Mouse (Mus musculus) adrenal gland, adult 2 months (tissue): ENCODE results near the gene Slc1a2. TPM values are rescaled to one million over a fixed set of nuclear protein-coding genes. Genes with fewer than 3 reads are reported as not detected.

Experiments
- DNase-seq: peaks from one replicate; pipeline ENCODE4 v3.0.0; 2021
- long read RNA-seq: library from polyadenylated mRNA; stranded (forward); transcript quantifications from one replicate; pipeline ENCODE4 v2.0.0, GENCODE M21; 2021
- polyA plus RNA-seq: library from polyadenylated mRNA; depleted of rRNA; stranded (reverse); fragments of >200 nt; gene quantifications from 2 replicates; pipeline ENCODE4 v1.2.3, GENCODE M21; 2012; rRNA removed
- total RNA-seq, 2 experiments: library from RNA; stranded (reverse); gene quantifications; 2 replicates each; pipeline ENCODE4 v1.2.3; 2021

Slc1a2 gene
- total RNA-seq: under 1 TPM; 0.14 to 0.55 TPM
- 0.01 TPM in 1 of 2 replicates, not detected in the other for polyA plus RNA-seq
- long read RNA-seq: 0 reads

GRCm38 (mm10) chr2:102658163-102658660 is at the start of gene Slc1a2:
Gene Slc1a2 (plus strand): TSS chr2:102658659.
- DNase-seq: no peak

DNA sequence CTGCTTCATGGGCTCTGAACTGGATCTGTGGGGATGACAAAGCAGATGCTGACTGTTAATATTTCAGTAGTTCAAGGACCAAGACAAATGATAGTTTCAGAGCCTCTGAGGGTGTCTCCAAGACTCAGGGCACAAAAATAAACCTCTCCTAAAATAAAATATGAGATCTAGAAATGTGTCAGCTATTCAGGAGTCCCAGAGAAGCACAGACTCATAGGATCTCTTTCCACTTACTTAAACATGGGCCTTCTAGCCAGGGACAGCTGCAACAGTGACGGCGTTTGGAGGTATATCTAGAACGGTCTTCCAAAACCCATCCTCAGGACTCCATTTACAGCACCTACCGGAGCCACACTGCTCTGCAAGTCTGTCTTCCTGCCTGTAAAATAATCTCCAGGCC is 48.0 kb upstream of the Slc1a2 start:
- no peak for DNase-seq

DNA sequence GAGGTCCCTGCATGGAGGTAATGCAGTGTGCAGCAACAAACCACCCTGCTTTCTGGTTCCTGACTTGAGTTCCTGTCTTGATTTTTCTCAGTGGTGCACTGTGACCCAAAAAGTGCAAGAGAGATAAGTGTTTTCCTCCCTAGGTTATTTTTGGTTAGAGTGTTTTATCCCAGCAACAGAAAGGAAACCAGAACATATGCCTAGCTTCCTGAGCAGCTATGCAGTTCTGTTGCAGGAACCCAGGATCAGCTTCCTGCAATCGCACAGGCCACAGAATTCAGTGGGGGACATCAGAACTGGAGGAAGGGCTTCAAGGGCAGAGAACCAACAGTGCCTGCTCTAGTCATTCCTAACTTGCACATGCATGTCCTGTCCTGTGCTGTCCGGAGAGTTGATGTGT is 41.8 kb upstream of the Slc1a2 start:
- DNase-seq: no peak

GRCm38 (mm10) chr2:102620744-102621429 is 37.6 kb upstream of the Slc1a2 start:
- DNase-seq: no peak

GRCm38 (mm10) chr2:102622176-102622575 is 36.3 kb upstream of the Slc1a2 start:
- no peak for DNase-seq

- no peak for DNase-seq
Observed at GRCm38 (mm10) chr2:102622943-102623342, 35.5 kb upstream of the Slc1a2 start.

GRCm38 (mm10) chr2:102624538-102624937 is 33.9 kb upstream of the Slc1a2 start:
- DNase-seq: no peak

DNA sequence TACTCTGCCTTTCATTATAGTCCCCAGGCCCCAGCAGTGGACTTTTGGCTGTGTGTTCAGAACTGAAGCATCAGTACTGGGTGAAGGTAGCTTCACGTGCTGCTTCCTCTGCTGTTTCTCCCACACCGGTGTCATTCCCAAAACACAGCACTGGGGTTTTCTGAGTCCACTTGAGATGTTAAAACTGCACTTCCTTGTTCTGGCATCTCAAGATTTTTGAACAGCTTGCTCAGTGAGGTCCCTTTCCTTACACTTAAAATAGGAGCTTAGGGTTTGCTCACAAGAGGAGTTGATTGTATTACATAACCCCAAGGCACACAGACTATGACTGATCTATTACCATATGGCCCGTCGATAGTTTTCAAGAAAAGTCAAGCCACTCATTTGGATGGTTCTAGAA is 26.1 kb upstream of the Slc1a2 start:
- DNase-seq: no peak

GRCm38 (mm10) chr2:102634010-102634409 is 24.4 kb upstream of the Slc1a2 start:
- no peak for DNase-seq

- DNase-seq: no peak
Observed at GRCm38 (mm10) chr2:102635523-102636060, 22.9 kb upstream of the Slc1a2 start.

DNA sequence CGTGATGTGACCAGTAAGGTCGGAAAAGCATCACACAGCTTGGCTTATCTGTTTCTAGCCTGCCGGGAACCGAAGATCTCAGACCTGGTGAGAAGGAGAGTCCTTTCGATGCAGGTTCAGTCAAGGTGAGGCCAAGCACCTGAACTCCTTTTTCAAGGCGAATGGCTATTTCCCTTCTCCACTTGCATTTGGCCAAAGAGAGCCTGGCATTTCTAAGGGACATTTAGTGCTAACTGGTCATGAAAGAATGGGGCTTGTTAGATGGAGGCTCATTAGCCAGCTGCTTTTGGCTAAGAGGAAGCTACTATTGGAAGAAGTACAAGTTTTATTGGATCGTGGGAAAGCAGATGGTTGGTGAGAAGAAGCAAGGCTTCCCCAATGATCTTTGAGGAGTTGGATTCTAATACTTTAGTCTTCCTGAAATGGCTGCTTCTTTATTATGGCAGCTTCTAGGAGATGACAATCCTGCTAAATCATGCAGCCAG is 22.3 kb upstream of the Slc1a2 start:
- no peak for DNase-seq

DNA sequence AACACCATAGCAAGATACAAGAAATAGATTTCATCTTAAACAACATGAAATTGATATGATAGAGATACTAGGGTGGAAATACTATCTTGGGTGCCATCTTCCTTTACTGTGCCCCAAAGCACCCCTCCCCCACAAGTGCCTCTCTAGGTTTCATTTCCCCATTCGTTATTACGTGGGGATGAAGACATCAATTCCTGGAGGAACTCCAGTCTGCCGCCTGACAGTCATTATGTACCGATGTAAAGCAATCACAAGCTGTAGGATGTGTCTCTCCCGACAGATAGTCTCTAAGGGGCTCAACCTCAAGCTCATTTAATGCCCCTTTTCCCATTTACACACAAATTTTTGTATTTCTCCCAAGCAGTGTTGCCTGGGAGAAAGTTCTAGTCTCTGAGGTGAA is 20.3 kb upstream of the Slc1a2 start:
- no peak for DNase-seq

DNA sequence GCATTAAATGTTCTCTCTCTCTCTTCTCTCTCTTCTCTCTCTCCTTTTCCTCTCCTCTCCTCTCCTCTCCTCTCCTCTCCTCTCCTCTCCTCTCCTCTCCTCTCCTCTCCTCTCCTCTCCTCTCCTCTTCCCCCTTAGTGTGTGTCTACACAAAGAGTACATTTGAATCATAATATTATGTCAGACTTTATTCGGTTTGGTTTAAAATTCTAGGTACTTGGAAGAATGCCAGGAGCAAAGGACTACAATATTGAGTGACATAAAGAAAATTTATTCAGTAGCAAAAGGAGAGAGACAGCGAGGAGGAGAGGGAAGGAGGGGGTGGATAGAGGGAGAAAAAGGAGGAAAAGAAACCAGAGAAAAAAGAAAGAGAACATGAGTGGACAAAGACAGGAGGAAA is 19.8 kb upstream of the Slc1a2 start:
- no peak for DNase-seq

GRCm38 (mm10) chr2:102648845-102649500 is 9.5 kb upstream of the Slc1a2 start:
- no peak for DNase-seq

DNA sequence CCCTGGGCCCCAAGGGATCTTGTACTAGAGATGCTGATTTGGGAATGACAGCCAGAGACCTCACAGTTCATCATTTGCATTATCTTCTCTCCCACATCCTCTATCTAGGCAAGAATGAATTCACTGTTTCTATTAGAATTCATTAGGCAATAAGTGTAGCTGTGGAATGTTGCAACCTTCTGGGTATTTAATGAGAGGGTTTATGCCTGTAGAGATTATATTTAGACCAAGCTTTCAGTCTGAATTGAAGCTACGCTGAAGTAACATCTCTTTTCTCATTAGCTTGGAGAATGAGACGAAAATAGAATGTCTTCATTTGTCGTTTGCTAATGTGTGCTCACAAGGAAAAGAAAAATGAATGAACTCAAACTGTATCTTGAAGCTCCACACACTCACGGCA is 8.1 kb upstream of the Slc1a2 start:
- no peak for DNase-seq

DNA sequence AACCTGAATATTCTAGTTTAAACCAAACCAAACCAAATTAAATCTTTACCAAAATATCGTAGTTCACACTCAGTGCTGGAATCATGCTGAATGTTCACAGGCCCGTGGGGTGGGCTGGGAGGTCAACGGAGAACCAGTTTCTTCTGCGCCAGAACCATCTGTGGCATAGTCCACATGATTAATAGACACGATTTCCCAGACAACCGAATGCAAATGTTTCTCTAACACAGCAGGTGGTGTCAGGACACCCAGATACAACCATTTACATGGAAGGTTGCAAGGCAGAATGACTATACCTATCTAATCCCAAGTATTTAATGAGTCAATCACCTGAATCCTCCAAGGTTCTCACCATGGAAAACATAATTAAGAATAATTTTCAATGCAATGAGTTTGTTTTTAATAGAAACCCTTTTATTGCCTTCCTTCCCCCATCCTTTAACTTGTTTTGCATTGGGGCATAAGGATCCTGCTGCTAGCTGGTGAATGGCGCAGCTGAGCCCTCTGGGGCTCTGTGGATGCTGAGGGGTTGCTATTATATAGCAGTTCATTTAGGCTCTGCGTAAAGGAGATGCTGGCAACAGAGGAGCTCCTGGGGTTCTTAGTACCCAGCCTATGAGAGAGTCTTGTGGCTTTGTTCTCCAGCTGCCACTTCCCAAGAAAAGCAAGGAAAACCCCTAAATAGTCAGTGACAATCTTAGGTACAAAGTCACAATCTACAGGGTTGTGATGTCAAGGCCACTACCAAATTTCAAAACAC is 2.3 kb upstream of the Slc1a2 start:
- DNase-seq: no peak

- DNase-seq: no peak
Observed at GRCm38 (mm10) chr2:102657726-102658125, 733 bp upstream of the Slc1a2 start.

GRCm38 (mm10) chr2:102658661-102659520 is 432 bp downstream of the Slc1a2 start:
- DNase-seq: peak; percentile 52

- peak; percentile 20 for DNase-seq
Observed at GRCm38 (mm10) chr2:102659521-102659830, 1.0 kb downstream of the Slc1a2 start.

DNA sequence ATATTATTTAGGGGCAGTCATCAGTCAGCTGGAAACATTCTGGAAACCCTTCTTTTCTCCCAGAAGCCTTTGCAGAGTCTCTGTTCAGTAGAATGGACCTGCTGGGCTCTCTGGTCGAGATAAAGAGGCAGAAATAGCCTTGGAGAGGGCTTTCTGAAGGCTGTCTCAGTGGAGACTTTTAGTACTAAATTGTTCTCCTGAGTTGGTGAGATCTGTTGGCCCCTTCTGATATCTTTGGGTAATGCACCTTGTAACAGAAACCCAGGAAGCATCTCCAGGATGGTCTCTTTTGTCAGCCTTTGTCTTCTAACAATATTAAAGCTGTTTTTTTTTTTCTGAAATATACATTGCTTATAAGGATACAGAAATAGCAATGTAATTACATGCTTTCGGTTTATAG is 2.6 kb downstream of the Slc1a2 start:
- no peak for DNase-seq

GRCm38 (mm10) chr2:102662911-102663310 is 4.5 kb downstream of the Slc1a2 start:
- DNase-seq: no peak

- no peak for DNase-seq
Observed at GRCm38 (mm10) chr2:102663339-102663738, 4.9 kb downstream of the Slc1a2 start.
